Comparison of ENCODE assay signal across 11 mouse cellular contexts in genomic region chr14:74943581-74944117, GRCm38 (mm10).
"Had no signal": no experiment of that assay in that cellular context is flagged by ENCODE, and none has a peak within 500 bp of the region (broad histone marks: within the 10 kb centered on the region; RNA-seq: fewer than 3 reads in every experiment).

No protein-coding gene starts in this region.

- H3K27ac ChIP-seq: limb, embryonic 12.5 days; limb, embryonic 15.5 days; liver, embryonic 13.5 days had no signal

- H3K9ac ChIP-seq: limb, embryonic 12.5 days; limb, embryonic 15.5 days; liver, embryonic 13.5 days had no signal

- H3K36me3 ChIP-seq: limb, embryonic 15.5 days had no signal

- H3K27me3 ChIP-seq: limb, embryonic 12.5 days; limb, embryonic 15.5 days; liver, embryonic 13.5 days had no signal

- H3K4me3 ChIP-seq: limb, embryonic 12.5 days; limb, embryonic 15.5 days; liver, embryonic 13.5 days had no signal

- DNase-seq: kidney, postnatal 14 days; kidney, postnatal 4 days; left cerebral cortex, postnatal 4 days; liver, embryonic 13.5 days; lung, adult 2 months; lung, postnatal 14 days; lung, postnatal 4 days; midbrain, embryonic 14.5 days; thymus, adult 18-20 months had no signal
